Mouse (Mus musculus): ENCODE results near the gene Nup210. TPM values are rescaled to one million over a fixed set of nuclear protein-coding genes. Genes with fewer than 3 reads are reported as not detected.

Gene Nup210
- polyA plus RNA-seq, 2 experiments = 12.6 to 18.9 TPM

DNA sequence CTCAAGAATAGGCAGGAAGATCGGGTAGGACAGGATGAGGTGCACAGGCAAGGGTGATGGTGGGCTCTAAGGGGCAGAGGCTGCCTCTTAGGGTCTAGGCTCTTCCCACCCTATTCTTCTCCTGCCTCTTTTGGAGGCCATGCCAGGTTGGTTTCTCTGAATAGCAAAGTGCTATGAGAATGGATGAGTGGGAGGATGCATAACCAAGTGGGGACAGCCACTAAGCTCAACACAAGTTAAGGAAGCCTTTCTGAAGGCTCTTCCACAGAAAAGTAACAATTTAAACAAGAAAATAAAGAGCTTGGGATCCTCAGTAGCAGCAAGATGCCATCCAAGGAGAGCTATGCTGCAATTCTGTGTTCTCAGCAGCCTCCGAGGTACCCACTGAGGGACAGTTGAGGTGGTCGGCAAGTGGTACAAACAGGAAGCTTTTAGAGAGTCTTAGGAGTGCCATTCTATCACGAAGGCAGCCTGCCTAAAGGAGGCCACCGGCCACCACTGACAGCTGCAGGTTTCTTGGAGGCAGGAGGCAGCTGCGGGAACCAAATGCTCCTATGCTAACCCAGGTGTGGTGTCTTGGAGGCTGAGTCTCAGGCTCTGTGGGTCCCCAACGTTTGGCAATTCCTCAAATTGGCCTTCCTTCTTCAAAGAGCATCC is 36.4 kb upstream of the Nup210 start:
- Histone ChIP-seq H3K36me3 (ENCODE audit: control insufficient read depth, insufficient read depth, low read length) (no peaks in the 10 kb centered on the region), H3K4me3 (replicated peaks; ENCODE audit: low read length) (no peak overlapping the region), H3K27ac (replicated peaks; ENCODE audit: low read depth, low read length) (no peak overlapping the region; the same call in 1 of the 2 replicates), H3K9ac (ENCODE audit: low read depth, low read length, severe bottlenecking) (no peak overlapping the region), H3K4me2 (replicated peaks; ENCODE audit: low read depth, low read length, severe bottlenecking) (no peak overlapping the region; the same call in 1 of the 2 replicates), H3K9me3 (ENCODE audit: control insufficient read depth, low read length) (no peaks in the 10 kb centered on the region), H3K4me1 (ENCODE audit: control insufficient read depth, insufficient read depth, low read length) (peaks cover 17% of the 10 kb centered on the region), H3K27me3 (ENCODE audit: control insufficient read depth, insufficient read depth, low read length) (no peaks in the 10 kb centered on the region)
- 31% methylated on average over 7 of the region's 7 CpGs for WGBS
- ATAC-seq (ENCODE audit: low FRiP score, low read depth) = no peak
- DNase-seq (ENCODE audit: low spot score) = no peak
- TF ChIP-seq POLR2A (IDR thresholded peaks at IDR 0.05; ENCODE audit: borderline replicate concordance, extremely low read depth, insufficient read depth, insufficient read length) = no peak

DNA sequence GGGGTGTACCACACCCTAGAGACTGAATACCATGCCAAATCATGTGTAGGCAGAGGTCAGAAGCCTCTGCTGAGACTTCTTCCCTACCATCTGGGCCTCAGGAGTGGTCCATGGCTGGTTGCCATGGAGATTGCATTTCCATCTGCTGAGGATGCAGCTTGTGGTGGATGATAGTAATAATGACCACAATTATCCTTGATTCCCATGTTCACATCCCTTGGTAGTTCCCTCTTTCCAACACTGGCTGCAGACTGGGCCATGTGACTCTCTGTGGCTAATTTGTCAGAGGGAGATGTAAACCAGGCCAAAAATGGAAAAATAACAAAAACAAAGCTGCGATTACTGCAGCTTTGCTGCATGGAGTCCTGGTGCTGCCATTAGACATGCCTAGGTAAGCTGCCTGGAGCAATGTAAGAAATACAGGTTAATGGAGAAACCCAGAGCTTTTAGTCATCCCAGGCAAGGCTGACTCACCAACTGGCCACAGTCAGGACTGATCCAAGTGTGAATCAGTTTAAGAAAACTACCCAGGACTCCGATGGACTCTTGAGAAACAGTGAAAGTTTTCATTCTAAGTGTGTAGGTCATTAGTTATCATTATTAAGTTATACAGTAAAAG is 30.6 kb upstream of the Nup210 start:
- DNase-seq (ENCODE audit: low spot score) = no peak
- no peak overlapping the region for H3K27ac ChIP-seq (replicated peaks; ENCODE audit: low read depth, low read length)
- no peak overlapping the region for H3K4me2 ChIP-seq (replicated peaks; ENCODE audit: low read depth, low read length, severe bottlenecking)

DNA sequence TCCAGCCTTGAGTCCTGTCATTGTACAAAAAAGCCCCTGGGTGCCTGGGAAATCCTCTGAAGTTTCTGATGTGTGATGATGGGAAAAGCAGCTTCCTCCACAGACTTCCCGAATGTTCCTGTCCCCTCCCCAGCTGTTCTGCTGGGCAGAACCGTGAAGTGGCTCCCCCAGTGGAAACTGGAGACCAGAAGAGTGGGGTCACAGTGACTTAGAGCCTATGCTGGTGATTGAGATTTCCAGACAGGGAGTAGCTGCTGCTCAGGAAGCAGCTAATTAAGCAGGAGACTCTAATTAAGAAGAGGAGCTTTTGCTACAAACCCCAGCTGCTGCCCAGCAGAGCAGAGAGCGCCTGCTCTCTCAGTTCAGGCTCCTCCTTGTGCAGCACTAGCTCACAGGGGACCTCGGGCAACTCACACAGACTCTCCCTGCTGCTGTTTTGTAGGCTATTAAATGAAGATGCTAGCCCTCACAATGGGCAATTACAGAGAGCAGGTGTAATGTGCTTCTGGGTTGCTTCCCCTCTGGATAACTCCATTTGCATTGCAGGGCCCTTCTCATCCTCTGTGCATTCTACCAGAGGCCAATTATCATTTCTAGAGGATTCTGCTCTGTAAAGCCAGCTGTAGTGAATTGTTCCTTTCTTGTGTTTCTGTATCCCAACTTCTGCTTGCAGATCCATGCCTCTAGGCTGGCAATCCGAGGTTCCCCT is 30.0 kb upstream of the Nup210 start:
- DNase-seq (ENCODE audit: low spot score) (no peak), ATAC-seq (ENCODE audit: low FRiP score, low read depth) (no peak)
- TF ChIP-seq POLR2A (IDR thresholded peaks at IDR 0.05; ENCODE audit: borderline replicate concordance, extremely low read depth, insufficient read depth, insufficient read length) = no peak
- Histone ChIP-seq H3K9ac (ENCODE audit: low read depth, low read length, severe bottlenecking) (no peak overlapping the region), H3K36me3 (ENCODE audit: control insufficient read depth, insufficient read depth, low read length) (no peaks in the 10 kb centered on the region), H3K9me3 (ENCODE audit: control insufficient read depth, low read length) (no peaks in the 10 kb centered on the region), H3K27ac (replicated peaks; ENCODE audit: low read depth, low read length) (no peak overlapping the region), H3K27me3 (ENCODE audit: control insufficient read depth, insufficient read depth, low read length) (no peaks in the 10 kb centered on the region), H3K4me2 (replicated peaks; ENCODE audit: low read depth, low read length, severe bottlenecking) (no peak overlapping the region), H3K4me1 (ENCODE audit: control insufficient read depth, insufficient read depth, low read length) (peaks cover 3% of the 10 kb centered on the region; the same call in 1 of the 2 replicates), H3K4me3 (replicated peaks; ENCODE audit: low read length) (no peak overlapping the region)
- WGBS = 14% methylated on average over 5 of the region's 5 CpGs

More for the DNA sequence above, 30.6 kb upstream of the Nup210 start:
- TF ChIP-seq POLR2A (IDR thresholded peaks at IDR 0.05; ENCODE audit: borderline replicate concordance, extremely low read depth, insufficient read depth, insufficient read length) = no peak
- ATAC-seq (ENCODE audit: low FRiP score, low read depth) = no peak
- Histone ChIP-seq H3K27me3 (ENCODE audit: control insufficient read depth, insufficient read depth, low read length) (no peaks in the 10 kb centered on the region), H3K4me3 (replicated peaks; ENCODE audit: low read length) (no peak overlapping the region), H3K9ac (ENCODE audit: low read depth, low read length, severe bottlenecking) (no peak overlapping the region), H3K36me3 (ENCODE audit: control insufficient read depth, insufficient read depth, low read length) (no peaks in the 10 kb centered on the region), H3K9me3 (ENCODE audit: control insufficient read depth, low read length) (no peaks in the 10 kb centered on the region), H3K4me1 (ENCODE audit: control insufficient read depth, insufficient read depth, low read length) (peaks cover 3% of the 10 kb centered on the region; the same call in 1 of the 2 replicates)
- 91% methylated on average over 2 of the region's 2 CpGs for WGBS

DNA sequence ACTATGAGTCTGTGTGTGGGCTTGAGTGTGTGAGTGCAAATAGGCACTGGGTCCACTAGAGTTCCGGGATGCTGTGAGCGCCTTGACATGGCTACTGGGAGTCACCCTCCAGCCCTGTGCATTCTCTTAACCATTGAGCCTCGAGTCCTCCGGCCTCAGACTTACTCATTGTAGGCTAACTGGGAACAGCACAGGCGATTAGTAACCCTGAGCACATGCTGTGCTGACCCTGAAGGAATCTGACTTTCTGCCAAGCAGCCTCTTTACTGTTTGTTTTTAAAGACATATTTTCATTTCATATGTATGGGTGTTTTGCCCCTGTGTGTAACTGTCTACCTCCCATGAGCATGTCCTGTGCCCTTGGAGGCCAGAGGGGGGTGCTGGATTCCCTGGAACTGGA is 28.9 kb upstream of the Nup210 start:
- Histone ChIP-seq H3K4me3 (replicated peaks; ENCODE audit: low read length) (no peak overlapping the region), H3K4me2 (replicated peaks; ENCODE audit: low read depth, low read length, severe bottlenecking) (no peak overlapping the region), H3K9ac (ENCODE audit: low read depth, low read length, severe bottlenecking) (no peak overlapping the region), H3K27ac (replicated peaks; ENCODE audit: low read depth, low read length) (no peak overlapping the region), H3K36me3 (ENCODE audit: control insufficient read depth, insufficient read depth, low read length) (no peaks in the 10 kb centered on the region), H3K27me3 (ENCODE audit: control insufficient read depth, insufficient read depth, low read length) (no peaks in the 10 kb centered on the region), H3K9me3 (ENCODE audit: control insufficient read depth, low read length) (no peaks in the 10 kb centered on the region), H3K4me1 (ENCODE audit: control insufficient read depth, insufficient read depth, low read length) (peaks cover 3% of the 10 kb centered on the region; the same call in 1 of the 2 replicates)
- ATAC-seq (ENCODE audit: low FRiP score, low read depth) = no peak
- no peak for TF ChIP-seq POLR2A (IDR thresholded peaks at IDR 0.05; ENCODE audit: borderline replicate concordance, extremely low read depth, insufficient read depth, insufficient read length)
- WGBS = 59% methylated on average over 5 of the region's 5 CpGs
- DNase-seq (ENCODE audit: low spot score) = no peak

DNA sequence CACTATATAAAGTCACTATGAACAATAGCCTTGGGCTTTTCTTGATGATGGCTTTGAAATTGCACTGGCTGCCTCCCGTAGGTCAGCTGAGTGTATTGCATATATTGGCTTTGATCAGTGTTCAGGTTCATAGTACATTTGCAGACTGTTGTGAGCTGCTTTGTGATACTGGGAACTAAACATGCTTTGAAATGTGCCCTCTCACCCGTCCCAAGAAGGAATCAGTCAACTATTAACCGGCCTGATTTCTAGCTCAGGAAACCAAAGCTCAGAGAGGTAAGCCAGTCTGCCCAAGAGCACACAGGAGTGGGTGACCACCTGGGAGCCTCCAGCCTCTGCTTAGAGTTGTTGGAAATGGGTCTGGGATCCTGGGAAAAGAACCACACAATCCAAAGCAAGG is 28.4 kb upstream of the Nup210 start:
- Histone ChIP-seq H3K36me3 (ENCODE audit: control insufficient read depth, insufficient read depth, low read length) (no peaks in the 10 kb centered on the region), H3K9me3 (ENCODE audit: control insufficient read depth, low read length) (no peaks in the 10 kb centered on the region), H3K4me3 (replicated peaks; ENCODE audit: low read length) (no peak overlapping the region), H3K27me3 (ENCODE audit: control insufficient read depth, insufficient read depth, low read length) (no peaks in the 10 kb centered on the region), H3K9ac (ENCODE audit: low read depth, low read length, severe bottlenecking) (no peak overlapping the region), H3K4me1 (ENCODE audit: control insufficient read depth, insufficient read depth, low read length) (peaks cover 3% of the 10 kb centered on the region; the same call in 1 of the 2 replicates), H3K4me2 (replicated peaks; ENCODE audit: low read depth, low read length, severe bottlenecking) (no peak overlapping the region), H3K27ac (replicated peaks; ENCODE audit: low read depth, low read length) (no peak overlapping the region)
- 73% methylated on average over 3 of the region's 3 CpGs for WGBS
- TF ChIP-seq POLR2A (IDR thresholded peaks at IDR 0.05; ENCODE audit: borderline replicate concordance, extremely low read depth, insufficient read depth, insufficient read length) = no peak
- ATAC-seq (ENCODE audit: low FRiP score, low read depth) = no peak
- DNase-seq (ENCODE audit: low spot score) = no peak

Data from limb, embryonic 14.5 days (tissue).